Mouse (Mus musculus) spleen, postnatal 0 days (tissue): ENCODE results near the gene Lilra6. TPM values are rescaled to one million over a fixed set of nuclear protein-coding genes. Genes with fewer than 3 reads are reported as not detected.

Experiments used
- polyA plus RNA-seq: library from polyadenylated mRNA; unstranded; fragments of >200 nt; fragmentation: Nextera tagmentation; extraction: Ambion mirVana; gene quantifications from 2 replicates; pipeline ENCODE4 v1.2.1, GENCODE M21; 2015

The Lilra6 gene
- 6.8 and 7.9 TPM in 2 replicates for polyA plus RNA-seq

GRCm38 (mm10) chr7:3915387-3915786, at the start of gene Lilra6:
TSS of gene Lilra6 (minus strand) at chr7:3915503.

GRCm38 (mm10) chr7:3898036-3898590, 17.2 kb downstream of the Lilra6 start, which contains the start of gene Gm14548:
TSS of gene Gm14548 (minus strand) at chr7:3898120.

Other genes starting within 250 kb of the Lilra6 start
- 7.4 and 7.7 TPM in 2 replicates for gene Leng1, start 249.7 kb downstream of the Lilra6 start, polyA plus RNA-seq
- 6.9 and 8.2 TPM in 2 replicates for gene Tmc4, start 237.9 kb downstream of the Lilra6 start, polyA plus RNA-seq
- gene Tsen34, start 222.6 kb downstream of the Lilra6 start, polyA plus RNA-seq, result 46.3 and 65.6 TPM in 2 replicates
- gene Mboat7, start 222.0 kb downstream of the Lilra6 start, polyA plus RNA-seq, result 21.7 and 28.8 TPM in 2 replicates
- gene Rps9, start 211.5 kb downstream of the Lilra6 start, polyA plus RNA-seq, result 1,500 and 1,551 TPM in 2 replicates
- 18.7 and 25.6 TPM in 2 replicates for gene Pirb, start 195.1 kb downstream of the Lilra6 start, polyA plus RNA-seq
- 0.70 and 1.2 TPM in 2 replicates for gene Gm15448, start 89.8 kb downstream of the Lilra6 start, polyA plus RNA-seq
- gene Pira2, start 70.5 kb downstream of the Lilra6 start, polyA plus RNA-seq, result 7.2 and 10.1 TPM in 2 replicates
- 8.1 and 10.5 TPM in 2 replicates for gene Gm14548, start 17.4 kb downstream of the Lilra6 start, polyA plus RNA-seq
- gene Lair1, start 147.7 kb upstream of the Lilra6 start, polyA plus RNA-seq, result 6.0 and 8.6 TPM in 2 replicates
- gene Ttyh1, start 203.9 kb upstream of the Lilra6 start, polyA plus RNA-seq, result 0.71 and 0.86 TPM in 2 replicates
- 21.8 and 23.8 TPM in 2 replicates for gene Leng8, start 221.5 kb upstream of the Lilra6 start, polyA plus RNA-seq
- gene Leng9, start 234.9 kb upstream of the Lilra6 start, polyA plus RNA-seq, result 2.7 and 3.3 TPM in 2 replicates
- 10.2 and 13.2 TPM in 2 replicates for gene Cdc42ep5, start 249.4 kb upstream of the Lilra6 start, polyA plus RNA-seq